In the genomic region with DNA sequence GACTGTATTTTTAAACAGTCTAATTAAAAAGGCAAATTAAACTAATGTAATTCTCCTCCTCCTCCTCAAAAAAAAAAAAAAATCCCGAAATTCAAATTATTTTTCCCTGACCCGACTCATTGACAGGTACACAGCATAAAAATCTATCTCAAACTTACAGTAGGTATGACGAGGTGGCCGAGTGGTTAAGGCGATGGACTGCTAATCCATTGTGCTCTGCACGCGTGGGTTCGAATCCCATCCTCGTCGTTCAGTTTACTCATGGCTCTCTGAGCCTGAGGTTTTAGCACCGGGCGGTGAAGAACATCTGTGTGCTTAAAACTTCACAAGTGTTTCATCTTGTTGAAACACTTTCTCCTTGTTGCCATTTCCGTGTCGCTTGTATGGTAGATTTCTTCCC, we compare ENCODE assay signal across 8 mouse cellular contexts. TPM values are rescaled to one million over a fixed set of nuclear protein-coding genes. Genes with fewer than 3 reads are reported as not detected.
A peak's percentile ranks its signal among the peaks of the same experiment; 100 is the strongest.
DNase-seq lines count a peak whose midpoint lies in the region; ATAC-seq and TF ChIP-seq lines count a peak whose summit lies in the region.

No protein-coding gene starts in this region.

- H3K4me2 ChIP-seq in limb, embryonic 14.5 days (replicated peaks; ENCODE audit: low read depth, low read length, severe bottlenecking) = 0 out of 2 replicates have a peak overlapping the region, but pooled peaks have one; percentile 3
- peak overlapping the region; percentile 34 for H3K4me2 ChIP-seq in midbrain, embryonic 16.5 days (ENCODE audit: low read length)
- H3K4me2 ChIP-seq in stomach, postnatal 0 days (replicated peaks; ENCODE audit: low read depth) = no peak overlapping the region

- no peak overlapping the region for H3K27ac ChIP-seq in heart, embryonic 10.5 days
- H3K27ac ChIP-seq in limb, embryonic 14.5 days (replicated peaks; ENCODE audit: low read depth, low read length) = no peak overlapping the region
- no peak overlapping the region for H3K27ac ChIP-seq in midbrain, embryonic 16.5 days (ENCODE audit: low read length)
- no peak overlapping the region for H3K27ac ChIP-seq in stomach, postnatal 0 days (replicated peaks)

- no peak for ATAC-seq in megakaryocyte, adult 5-6 weeks (ENCODE audit: poor library complexity, severe bottlenecking)
- peak; percentile 5; the same call in 1 of the 2 replicates for ATAC-seq in limb, embryonic 14.5 days (ENCODE audit: low FRiP score, low read depth)
- ATAC-seq in midbrain, embryonic 16.5 days = no peak
- ATAC-seq in stomach, postnatal 0 days (ENCODE audit: low FRiP score, low TSS enrichment) = no peak

- DNase-seq in embryo, embryonic 10.5 days (ENCODE audit: low spot score) = peak; percentile 92
- peak; percentile 81 for DNase-seq in heart, embryonic 10.5 days (ENCODE audit: low spot score)
- peak; percentile 52 to 87 for DNase-seq in kidney, adult 8-10 months
- peak; percentile 85 for DNase-seq in limb, embryonic 14.5 days (ENCODE audit: low spot score)
- peak; percentile 75 for DNase-seq in stomach, postnatal 0 days (ENCODE audit: low spot score)

- no peak overlapping the region for H3K9ac ChIP-seq in limb, embryonic 14.5 days (ENCODE audit: low read depth, low read length, severe bottlenecking)
- no peak overlapping the region for H3K9ac ChIP-seq in midbrain, embryonic 16.5 days (ENCODE audit: low read depth, low read length)
- no peak overlapping the region for H3K9ac ChIP-seq in stomach, postnatal 0 days (ENCODE audit: low read length)

- no peak for TF ChIP-seq CTCF in stomach, postnatal 0 days (IDR thresholded peaks at IDR 0.05; ENCODE audit: low read depth)

- no peaks in the 10 kb centered on the region for H3K36me3 ChIP-seq in megakaryocyte, embryonic 14.5 days (replicated peaks; ENCODE audit: low read length)
- no peaks in the 10 kb centered on the region for H3K36me3 ChIP-seq in heart, embryonic 10.5 days
- H3K36me3 ChIP-seq in limb, embryonic 14.5 days (ENCODE audit: control insufficient read depth, insufficient read depth, low read length) = no peaks in the 10 kb centered on the region
- no peaks in the 10 kb centered on the region for H3K36me3 ChIP-seq in midbrain, embryonic 16.5 days (ENCODE audit: control insufficient read depth, insufficient read depth, low read length)
- H3K36me3 ChIP-seq in stomach, postnatal 0 days (ENCODE audit: control insufficient read depth, insufficient read depth, low read length) = no peaks in the 10 kb centered on the region

- TF ChIP-seq POLR2A in limb, embryonic 14.5 days (IDR thresholded peaks at IDR 0.05; ENCODE audit: borderline replicate concordance, extremely low read depth, insufficient read depth, insufficient read length) = no peak

- H3K4me3 ChIP-seq in megakaryocyte, embryonic 14.5 days (replicated peaks) = peak overlapping the region; percentile 80
- H3K4me3 ChIP-seq in heart, embryonic 10.5 days = peak overlapping the region; percentile 40
- no peak overlapping the region for H3K4me3 ChIP-seq in limb, embryonic 14.5 days (replicated peaks; ENCODE audit: low read length)
- H3K4me3 ChIP-seq in midbrain, embryonic 16.5 days (ENCODE audit: low read depth, low read length) = peak overlapping the region; percentile 7; the same call in 1 of the 2 replicates
- H3K4me3 ChIP-seq in stomach, postnatal 0 days (ENCODE audit: low read depth, low read length) = no peak overlapping the region

- under 1% methylated on average over 14 of the region's 14 CpGs for WGBS in heart, embryonic 10.5 days
- WGBS in limb, embryonic 14.5 days = under 1% methylated on average over 14 of the region's 14 CpGs
- under 1% methylated on average over 14 of the region's 14 CpGs for WGBS in midbrain, embryonic 16.5 days
- WGBS in stomach, postnatal 0 days = 2% methylated on average over 14 of the region's 14 CpGs

- no peaks in the 10 kb centered on the region for H3K27me3 ChIP-seq in megakaryocyte, embryonic 14.5 days (replicated peaks)
- H3K27me3 ChIP-seq in heart, embryonic 10.5 days (ENCODE audit: insufficient read depth, poor library complexity, severe bottlenecking) = no peaks in the 10 kb centered on the region
- H3K27me3 ChIP-seq in limb, embryonic 14.5 days (ENCODE audit: control insufficient read depth, insufficient read depth, low read length) = no peaks in the 10 kb centered on the region
- no peaks in the 10 kb centered on the region for H3K27me3 ChIP-seq in midbrain, embryonic 16.5 days (ENCODE audit: control insufficient read depth, insufficient read depth, low read depth, low read length)
- no peaks in the 10 kb centered on the region for H3K27me3 ChIP-seq in stomach, postnatal 0 days (ENCODE audit: control insufficient read depth, insufficient read depth, low read length)

- TF ChIP-seq EP300 in stomach, postnatal 0 days (optimal IDR thresholded peaks at IDR 0.05) = no peak

- H3K9me3 ChIP-seq in megakaryocyte, embryonic 14.5 days = no peaks in the 10 kb centered on the region
- H3K9me3 ChIP-seq in heart, embryonic 10.5 days = no peaks in the 10 kb centered on the region
- no peaks in the 10 kb centered on the region for H3K9me3 ChIP-seq in limb, embryonic 14.5 days (ENCODE audit: control insufficient read depth, low read length)
- no peaks in the 10 kb centered on the region for H3K9me3 ChIP-seq in midbrain, embryonic 16.5 days (replicated peaks; ENCODE audit: control insufficient read depth, low read length, poor library complexity, severe bottlenecking)
- no peaks in the 10 kb centered on the region for H3K9me3 ChIP-seq in stomach, postnatal 0 days (ENCODE audit: control insufficient read depth, low read length)

- peaks cover 60% of the 10 kb centered on the region for H3K4me1 ChIP-seq in megakaryocyte, embryonic 14.5 days
- H3K4me1 ChIP-seq in heart, embryonic 10.5 days = no peaks in the 10 kb centered on the region; the same call in 1 of the 2 replicates
- H3K4me1 ChIP-seq in limb, embryonic 14.5 days (ENCODE audit: control insufficient read depth, insufficient read depth, low read length) = no peaks in the 10 kb centered on the region; the same call in 1 of the 2 replicates
- peaks cover 12% of the 10 kb centered on the region; the same call in 1 of the 2 replicates for H3K4me1 ChIP-seq in midbrain, embryonic 16.5 days (ENCODE audit: control insufficient read depth, insufficient read depth, low read length)
- H3K4me1 ChIP-seq in stomach, postnatal 0 days (replicated peaks; ENCODE audit: control insufficient read depth, insufficient read depth) = no peaks in the 10 kb centered on the region

RNA-seq across cellular contexts. Expression of a gene that starts 9.1 kb away (rescaled TPM):
- 443 and 574 TPM in 2 replicates for polyA plus RNA-seq in megakaryocyte, embryonic 14.5 days (2012; ENCODE audit: insufficient read depth, low replicate concordance)
- 61.7 and 63.9 TPM in 2 replicates for total RNA-seq in megakaryocyte, adult 5-6 weeks (2015)
- total RNA-seq in megakaryocyte, adult 5-6 weeks (2017) = 1,033 and 1,202 TPM in 2 replicates
- 2.5 and 2.8 TPM in 2 replicates for polyA plus RNA-seq in heart, embryonic 10.5 days (2016; fragmentation: Nextera tagmentation; extraction: Ambion mirVana)
- polyA plus RNA-seq in limb, embryonic 14.5 days (2012; rRNA removed) = 18.2 and 19.2 TPM in 2 replicates
- 5.5 and 8.1 TPM in 2 replicates for polyA plus RNA-seq in limb, embryonic 14.5 days (2014; fragmentation: Nextera tagmentation; extraction: Ambion mirVana)
- polyA plus RNA-seq in midbrain, embryonic 16.5 days (2015; fragmentation: Nextera tagmentation; extraction: Ambion mirVana) = 1.5 and 3.0 TPM in 2 replicates
- 13.7 and 18.3 TPM in 2 replicates for polyA plus RNA-seq in stomach, postnatal 0 days (2015; fragmentation: Nextera tagmentation; extraction: Ambion mirVana)

RNA-seq across cellular contexts. Expression of a gene that starts 12.0 kb away (rescaled TPM):
- polyA plus RNA-seq in megakaryocyte, embryonic 14.5 days (2012; ENCODE audit: insufficient read depth, low replicate concordance) = 37.2 and 163 TPM in 2 replicates
- 61.9 and 91.1 TPM in 2 replicates for total RNA-seq in megakaryocyte, adult 5-6 weeks (2015)
- total RNA-seq in megakaryocyte, adult 5-6 weeks (2017) = 1,786 and 1,821 TPM in 2 replicates
- polyA plus RNA-seq in heart, embryonic 10.5 days (2016; fragmentation: Nextera tagmentation; extraction: Ambion mirVana) = 1.7 and 4.9 TPM in 2 replicates
- polyA plus RNA-seq in limb, embryonic 14.5 days (2012; rRNA removed) = 557 and 662 TPM in 2 replicates
- polyA plus RNA-seq in limb, embryonic 14.5 days (2014; fragmentation: Nextera tagmentation; extraction: Ambion mirVana) = 9.1 and 11.0 TPM in 2 replicates
- not detected in 2 replicates for polyA plus RNA-seq in midbrain, embryonic 16.5 days (2015; fragmentation: Nextera tagmentation; extraction: Ambion mirVana)
- polyA plus RNA-seq in stomach, postnatal 0 days (2015; fragmentation: Nextera tagmentation; extraction: Ambion mirVana) = 4.5 and 8.9 TPM in 2 replicates

RNA-seq across cellular contexts. Expression of a gene that starts 13.5 kb away (rescaled TPM):
- 5.7 and 16.4 TPM in 2 replicates for polyA plus RNA-seq in megakaryocyte, embryonic 14.5 days (2012; ENCODE audit: insufficient read depth, low replicate concordance)
- total RNA-seq in megakaryocyte, adult 5-6 weeks (2015) = 225 and 241 TPM in 2 replicates
- 441 and 668 TPM in 2 replicates for total RNA-seq in megakaryocyte, adult 5-6 weeks (2017)
- 3.2 and 3.5 TPM in 2 replicates for polyA plus RNA-seq in heart, embryonic 10.5 days (2016; fragmentation: Nextera tagmentation; extraction: Ambion mirVana)
- polyA plus RNA-seq in limb, embryonic 14.5 days (2012; rRNA removed) = 32.6 and 62.7 TPM in 2 replicates
- 4.1 and 6.7 TPM in 2 replicates for polyA plus RNA-seq in limb, embryonic 14.5 days (2014; fragmentation: Nextera tagmentation; extraction: Ambion mirVana)
- not detected in 2 replicates for polyA plus RNA-seq in midbrain, embryonic 16.5 days (2015; fragmentation: Nextera tagmentation; extraction: Ambion mirVana)
- polyA plus RNA-seq in stomach, postnatal 0 days (2015; fragmentation: Nextera tagmentation; extraction: Ambion mirVana) = 2.3 and 3.4 TPM in 2 replicates

RNA-seq across cellular contexts. Expression of a gene that starts 21.5 kb away (rescaled TPM):
- 1.4 and 2.0 TPM in 2 replicates for polyA plus RNA-seq in megakaryocyte, embryonic 14.5 days (2012; ENCODE audit: insufficient read depth, low replicate concordance)
- 32.3 and 36.5 TPM in 2 replicates for total RNA-seq in megakaryocyte, adult 5-6 weeks (2015)
- 143 and 176 TPM in 2 replicates for total RNA-seq in megakaryocyte, adult 5-6 weeks (2017)
- polyA plus RNA-seq in heart, embryonic 10.5 days (2016; fragmentation: Nextera tagmentation; extraction: Ambion mirVana) = 0.22 and 0.73 TPM in 2 replicates
- 5.2 and 6.1 TPM in 2 replicates for polyA plus RNA-seq in limb, embryonic 14.5 days (2012; rRNA removed)
- 0.48 and 0.57 TPM in 2 replicates for polyA plus RNA-seq in limb, embryonic 14.5 days (2014; fragmentation: Nextera tagmentation; extraction: Ambion mirVana)
- polyA plus RNA-seq in midbrain, embryonic 16.5 days (2015; fragmentation: Nextera tagmentation; extraction: Ambion mirVana) = 0.27 TPM in 1 of 2 replicates, not detected in the other
- 0.30 and 0.62 TPM in 2 replicates for polyA plus RNA-seq in stomach, postnatal 0 days (2015; fragmentation: Nextera tagmentation; extraction: Ambion mirVana)

RNA-seq across cellular contexts. Expression of a gene that starts 22.1 kb away (rescaled TPM):
- 7.0 TPM in 1 of 2 replicates, not detected in the other for polyA plus RNA-seq in megakaryocyte, embryonic 14.5 days (2012; ENCODE audit: insufficient read depth, low replicate concordance)
- 43.8 and 48.7 TPM in 2 replicates for total RNA-seq in megakaryocyte, adult 5-6 weeks (2015)
- total RNA-seq in megakaryocyte, adult 5-6 weeks (2017) = 145 and 146 TPM in 2 replicates
- 0.31 and 0.99 TPM in 2 replicates for polyA plus RNA-seq in heart, embryonic 10.5 days (2016; fragmentation: Nextera tagmentation; extraction: Ambion mirVana)
- polyA plus RNA-seq in limb, embryonic 14.5 days (2012; rRNA removed) = 4.1 and 7.4 TPM in 2 replicates
- polyA plus RNA-seq in limb, embryonic 14.5 days (2014; fragmentation: Nextera tagmentation; extraction: Ambion mirVana) = 0.65 and 1.00 TPM in 2 replicates
- polyA plus RNA-seq in midbrain, embryonic 16.5 days (2015; fragmentation: Nextera tagmentation; extraction: Ambion mirVana) = not detected in 2 replicates
- 0.51 and 0.78 TPM in 2 replicates for polyA plus RNA-seq in stomach, postnatal 0 days (2015; fragmentation: Nextera tagmentation; extraction: Ambion mirVana)

Comparison
In these comparisons a context has a peak if more than half of its experiments do, and no peak if none do; other contexts are left out.
1. H3K4me3 ChIP-seq: peak in megakaryocyte, embryonic 14.5 days (single experiment), heart, embryonic 10.5 days (single experiment) and midbrain, embryonic 16.5 days (single experiment); none in limb, embryonic 14.5 days (single experiment) and stomach, postnatal 0 days (single experiment).
2. RNA of a gene that starts 9.1 kb away (polyA plus RNA-seq): 443 to 574 TPM in megakaryocyte, embryonic 14.5 days; 13.7 to 18.3 TPM in stomach, postnatal 0 days, 5.5 to 19.2 TPM in limb, embryonic 14.5 days, 2.5 to 2.8 TPM in heart, embryonic 10.5 days and 1.5 to 3.0 TPM in midbrain, embryonic 16.5 days; every median in the first group is over 10 times any median in the second.
3. Peak in every context shown above with its lines, with median percentiles within 50 percentile points of each other: DNase-seq.